Mouse (Mus musculus): ENCODE measurements around the gene Mtif2. TPM values are rescaled to one million over a fixed set of nuclear protein-coding genes. Genes with fewer than 3 reads are reported as not detected.

The Mtif2 gene
- polyA plus RNA-seq, 1 experiment from 2014 or later = 37.5 TPM

DNA sequence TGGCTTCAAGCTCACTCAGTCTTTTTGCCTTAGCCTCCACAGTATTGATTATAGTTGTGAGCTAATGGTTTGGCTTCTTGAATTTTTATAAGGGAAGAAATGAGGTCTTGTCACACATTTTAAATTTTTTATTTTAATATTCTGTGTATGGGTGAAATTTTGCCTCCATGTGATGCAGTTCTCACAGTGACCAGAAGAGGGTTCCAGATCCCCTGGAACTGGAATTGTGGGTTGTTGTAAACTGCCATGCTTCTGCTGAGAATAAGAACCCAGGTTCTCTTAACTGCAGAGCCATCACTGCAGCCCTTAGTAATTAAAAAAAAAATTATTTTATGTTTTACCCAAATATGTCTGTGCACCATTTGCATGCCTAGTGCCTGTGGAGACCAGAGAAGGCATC, 53.4 kb downstream of the Mtif2 start:
- Histone ChIP-seq H3K27ac (replicated peaks; ENCODE audit: low read depth, low read length) (no peak overlapping the region), H3K4me3 (ENCODE audit: low read depth, low read length) (no peak overlapping the region), H3K9me3 (ENCODE audit: control insufficient read depth, low read length) (no peaks in the 10 kb centered on the region), H3K4me2 (ENCODE audit: low read depth, severe bottlenecking) (no peak overlapping the region), H3K36me3 (ENCODE audit: control insufficient read depth, insufficient read depth, low read length) (no peaks in the 10 kb centered on the region), H3K9ac (ENCODE audit: low read length) (no peak overlapping the region), H3K27me3 (ENCODE audit: control insufficient read depth, insufficient read depth, low read length) (no peaks in the 10 kb centered on the region), H3K4me1 (ENCODE audit: control insufficient read depth, insufficient read depth, low read length) (no peaks in the 10 kb centered on the region)
- DNase-seq (ENCODE audit: low spot score) (no peak), ATAC-seq (ENCODE audit: insufficient number of reproducible peaks, low FRiP score, low TSS enrichment, low read depth) (no peak)

Other genes with a start within 250 kb of the Mtif2 start
- gene Ccdc88a, start 152.8 kb upstream of the Mtif2 start, polyA plus RNA-seq (2014; fragmentation: Nextera tagmentation; extraction: Ambion mirVana) = 35.2 and 45.6 TPM in 2 replicates
- 27.0 and 28.2 TPM in 2 replicates for gene Prorsd1, start 11.4 kb upstream of the Mtif2 start, polyA plus RNA-seq (2014; fragmentation: Nextera tagmentation; extraction: Ambion mirVana)
- 0.31 and 0.33 TPM in 2 replicates for gene Clhc1, start 21.5 kb downstream of the Mtif2 start, polyA plus RNA-seq (2014; fragmentation: Nextera tagmentation; extraction: Ambion mirVana)
- 1,249 and 1,252 TPM in 2 replicates for gene Rps27a, start 21.7 kb downstream of the Mtif2 start, polyA plus RNA-seq (2014; fragmentation: Nextera tagmentation; extraction: Ambion mirVana)
- 56.3 and 60.7 TPM in 2 replicates for gene Rtn4, start 166.5 kb downstream of the Mtif2 start, polyA plus RNA-seq (2014; fragmentation: Nextera tagmentation; extraction: Ambion mirVana)

Measured in limb, embryonic 11.5 days (tissue).